Mouse (Mus musculus) c-Kit-negative CD71-positive TER-119-positive erythroid progenitor cells, embryonic 14.5 days (primary cell): ENCODE measurements around the gene Glis1.

Experiments
- DNase-seq: peaks from one replicate; pipeline ENCODE4 v3.0.0-alpha.2; 2013; ENCODE audit warnings: low read depth, low spot score

Gene Glis1

DNA sequence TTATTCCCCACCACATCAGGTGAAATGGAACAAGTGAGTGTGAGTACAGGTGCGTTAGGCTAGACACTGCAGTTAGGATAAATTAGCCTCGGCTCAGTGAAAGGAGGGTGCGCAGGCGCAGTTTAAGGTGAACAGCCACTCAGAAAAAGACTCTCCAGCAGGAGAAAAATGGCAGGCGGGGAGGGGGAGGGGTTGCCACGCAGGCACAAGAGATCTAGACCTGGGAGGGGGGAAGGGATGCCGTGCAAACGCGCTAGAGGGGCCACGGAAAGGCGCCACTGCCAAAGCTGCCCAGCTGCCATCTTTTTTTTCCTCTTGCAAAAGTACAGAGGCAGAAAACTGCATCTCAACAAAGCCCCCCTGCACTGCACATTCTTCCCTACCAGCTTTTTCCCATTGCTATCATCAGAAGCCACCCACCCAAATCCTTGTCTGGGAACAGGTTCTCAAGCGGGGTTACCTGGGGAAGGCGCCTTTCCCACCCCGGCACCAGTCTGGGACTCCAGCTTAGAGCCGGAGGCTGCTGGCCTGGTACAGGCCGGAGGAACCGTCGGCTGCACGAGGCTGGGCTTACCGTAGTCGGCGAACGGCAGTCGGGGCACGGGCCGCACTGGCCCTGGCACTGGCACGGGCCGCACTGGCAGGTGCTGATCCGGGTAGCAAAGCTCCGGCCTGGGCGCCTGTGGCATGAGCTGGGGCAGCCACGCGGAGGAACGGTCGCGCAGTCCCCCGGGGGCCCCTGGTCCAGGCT, 248.8 kb downstream of the Glis1 start:
- no peak for DNase-seq

DNA sequence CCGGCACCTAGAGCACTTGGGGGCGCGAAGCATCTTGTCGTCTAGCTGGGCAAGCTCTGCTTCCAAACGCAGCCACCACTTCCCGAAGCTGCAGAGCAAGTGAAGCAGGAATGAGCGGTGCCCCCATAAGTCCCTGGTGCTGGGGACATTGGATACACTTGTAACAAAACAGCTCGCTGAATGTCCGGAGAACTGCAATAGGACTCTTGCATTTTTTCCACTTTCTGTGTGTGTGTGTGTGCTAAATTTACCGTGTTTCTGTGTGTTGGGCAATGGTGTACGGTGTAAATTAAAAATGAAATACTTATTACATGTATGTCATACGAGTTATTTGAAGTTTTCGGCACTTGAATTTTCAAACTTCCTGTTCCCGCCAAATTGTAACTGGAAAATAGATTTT, 249.7 kb downstream of the Glis1 start, which contains the start of gene Dmrtb1:
Gene Dmrtb1, minus strand, starts transcription at position 101 of the 400 bp plus-strand sequence.
- DNase-seq = no peak
